Mouse (Mus musculus) limb, embryonic 14.5 days (tissue): ENCODE results near the gene Max. TPM values are rescaled to one million over a fixed set of nuclear protein-coding genes. Genes with fewer than 3 reads are reported as not detected.

ENCODE experiments used
- ATAC-seq: fragments of 200-750 bp; cut with Nextera tagmentation; 2 replicates; pipeline ENCODE4 v1.8.0; 2017; ENCODE audit warnings: low read depth, moderate number of reproducible peaks, moderate TSS enrichment; ENCODE audit not compliant: low FRiP score
- DNase-seq: peaks from one replicate; pipeline ENCODE4 v3.0.0-alpha.2; 2015; ENCODE audit warnings: low spot score
- H3K27ac ChIP-seq: fragments of 300-500 bp; sonication (generic); replicated peaks from 2 replicates; pipeline ENCODE4 v1.5.1; 2014; ENCODE audit warnings: low read depth, mild to moderate bottlenecking, low read length, moderate library complexity, mixed read lengths
- H3K27me3 ChIP-seq: fragments of 300-500 bp; sonication (generic); 2 replicates; pipeline ENCODE4 v1.6.1; 2014; ENCODE audit warnings: low read length, mixed read lengths; ENCODE audit not compliant: control insufficient read depth, insufficient read depth
- H3K36me3 ChIP-seq: fragments of 300-500 bp; sonication (generic); 2 replicates; pipeline ENCODE4 v1.6.1; 2014; ENCODE audit warnings: mild to moderate bottlenecking, low read length, moderate library complexity, mixed read lengths; ENCODE audit not compliant: control insufficient read depth, insufficient read depth
- H3K4me1 ChIP-seq: fragments of 300-500 bp; sonication (generic); 2 replicates; pipeline ENCODE4 v1.6.1; 2014; ENCODE audit warnings: antibody characterized with exemption, low read length, mixed read lengths; ENCODE audit not compliant: control insufficient read depth, insufficient read depth
- H3K4me2 ChIP-seq: fragments of 300-500 bp; sonication (generic); replicated peaks from 2 replicates; pipeline ENCODE4 v1.6.1; 2014; ENCODE audit warnings: low read depth, mild to moderate bottlenecking, low read length, moderate library complexity; ENCODE audit not compliant: severe bottlenecking
- H3K4me3 ChIP-seq: fragments of 300-500 bp; sonication (generic); replicated peaks from 2 replicates; pipeline ENCODE4 v1.5.1; 2014; ENCODE audit warnings: low read length
- H3K9ac ChIP-seq: fragments of 300-500 bp; sonication (generic); 2 replicates; pipeline ENCODE4 v1.6.1; 2014; ENCODE audit warnings: mild to moderate bottlenecking, low read depth, low read length, moderate library complexity; ENCODE audit not compliant: severe bottlenecking
- H3K9me3 ChIP-seq: fragments of 300-500 bp; sonication (generic); 2 replicates; pipeline ENCODE4 v1.6.1; 2016; ENCODE audit warnings: low read length; ENCODE audit not compliant: control insufficient read depth
- POLR2A ChIP-seq: fragments of 200-500 bp; IDR thresholded peaks from 2 replicates; pipeline ENCODE4 v1.8.0; 2012; ENCODE audit warnings: inconsistent platforms, mild to moderate bottlenecking, moderate library complexity, borderline replicate concordance; ENCODE audit not compliant: insufficient read depth, insufficient read length; ENCODE audit errors: extremely low read depth
- WGBS: fragments of 180-500 bp; shearing (Covaris S2); extraction: QIAGEN DNeasy Blood & Tissue Kit; methylation state at CpG from one replicate; pipeline ENCODE4 v1.1.7; 2014; 5-methylcytosine and 5-hydroxymethylcytosine counted together
- polyA plus RNA-seq, 2 experiments: library from polyadenylated mRNA; depleted of rRNA in 1 of 2; stranded (reverse) in 1 of 2; unstranded in 1 of 2; fragments of >200 nt; fragmentation: Nextera tagmentation in 1 of 2; extraction: Ambion mirVana in 1 of 2; gene quantifications; 2 replicates each; pipeline versions ENCODE4 v1.2.1 to v1.2.3; 2012 to 2014

Gene Max
- polyA plus RNA-seq, 2 experiments: 36.2 to 54.8 TPM

DNA sequence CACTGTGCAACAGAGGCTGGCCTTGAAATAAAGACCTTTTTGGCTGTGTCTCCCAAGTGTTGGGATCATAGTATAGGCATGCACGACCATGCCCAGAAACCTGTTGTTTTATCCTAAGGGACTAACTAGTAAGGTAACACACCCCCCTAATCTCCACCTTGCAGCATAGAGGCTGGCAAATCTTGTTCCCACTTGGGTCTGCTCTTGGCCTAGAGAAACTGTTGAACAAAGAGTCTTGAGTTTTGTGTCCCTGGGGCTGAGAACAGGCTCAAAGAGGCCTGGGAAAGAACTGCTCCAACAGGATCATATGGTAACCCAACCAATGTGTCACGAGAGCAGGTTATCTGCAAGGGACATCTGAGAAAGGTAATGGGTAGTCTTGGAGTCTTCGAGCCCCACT, 27.6 kb downstream of the Max start:
- Histone ChIP-seq H3K36me3 (peaks cover 41% of the 10 kb centered on the region), H3K9ac (no peak overlapping the region), H3K9me3 (no peaks in the 10 kb centered on the region), H3K27me3 (no peaks in the 10 kb centered on the region), H3K4me2 (no peak overlapping the region), H3K4me1 (no peaks in the 10 kb centered on the region), H3K4me3 (no peak overlapping the region), H3K27ac (no peak overlapping the region)
- 89% methylated on average over 3 of the region's 3 CpGs for WGBS
- no peak for TF ChIP-seq POLR2A
- DNase-seq (no peak), ATAC-seq (no peak)

DNA sequence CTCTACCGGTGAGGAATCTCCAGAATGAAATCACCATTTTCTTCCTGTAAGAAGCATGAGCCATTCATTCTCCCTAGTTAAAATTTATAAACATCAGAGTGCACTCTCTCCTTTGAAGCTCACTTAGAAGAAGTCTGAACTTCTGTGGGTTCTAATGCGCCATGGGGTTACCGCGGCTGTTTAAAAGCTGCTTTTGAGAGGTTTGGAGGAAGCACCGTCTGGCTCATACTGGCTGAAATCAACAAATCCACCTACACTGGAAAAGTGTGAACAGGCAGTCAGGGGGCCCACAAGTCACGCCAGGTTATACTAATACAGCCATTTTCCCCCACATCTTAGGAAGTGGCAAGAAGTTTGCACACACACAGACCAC, 29.3 kb downstream of the Max start:
- 76% methylated on average over 6 of the region's 6 CpGs for WGBS
- H3K4me1 ChIP-seq: no peaks in the 10 kb centered on the region
- H3K9ac ChIP-seq: no peak overlapping the region
- DNase-seq: no peak
- H3K27ac ChIP-seq: no peak overlapping the region
- peaks cover 24% of the 10 kb centered on the region for H3K36me3 ChIP-seq
- H3K9me3 ChIP-seq: no peaks in the 10 kb centered on the region
- H3K27me3 ChIP-seq: no peaks in the 10 kb centered on the region
- TF ChIP-seq POLR2A: no peak
- no peak for ATAC-seq
- no peak overlapping the region for H3K4me2 ChIP-seq
- no peak overlapping the region for H3K4me3 ChIP-seq

DNA sequence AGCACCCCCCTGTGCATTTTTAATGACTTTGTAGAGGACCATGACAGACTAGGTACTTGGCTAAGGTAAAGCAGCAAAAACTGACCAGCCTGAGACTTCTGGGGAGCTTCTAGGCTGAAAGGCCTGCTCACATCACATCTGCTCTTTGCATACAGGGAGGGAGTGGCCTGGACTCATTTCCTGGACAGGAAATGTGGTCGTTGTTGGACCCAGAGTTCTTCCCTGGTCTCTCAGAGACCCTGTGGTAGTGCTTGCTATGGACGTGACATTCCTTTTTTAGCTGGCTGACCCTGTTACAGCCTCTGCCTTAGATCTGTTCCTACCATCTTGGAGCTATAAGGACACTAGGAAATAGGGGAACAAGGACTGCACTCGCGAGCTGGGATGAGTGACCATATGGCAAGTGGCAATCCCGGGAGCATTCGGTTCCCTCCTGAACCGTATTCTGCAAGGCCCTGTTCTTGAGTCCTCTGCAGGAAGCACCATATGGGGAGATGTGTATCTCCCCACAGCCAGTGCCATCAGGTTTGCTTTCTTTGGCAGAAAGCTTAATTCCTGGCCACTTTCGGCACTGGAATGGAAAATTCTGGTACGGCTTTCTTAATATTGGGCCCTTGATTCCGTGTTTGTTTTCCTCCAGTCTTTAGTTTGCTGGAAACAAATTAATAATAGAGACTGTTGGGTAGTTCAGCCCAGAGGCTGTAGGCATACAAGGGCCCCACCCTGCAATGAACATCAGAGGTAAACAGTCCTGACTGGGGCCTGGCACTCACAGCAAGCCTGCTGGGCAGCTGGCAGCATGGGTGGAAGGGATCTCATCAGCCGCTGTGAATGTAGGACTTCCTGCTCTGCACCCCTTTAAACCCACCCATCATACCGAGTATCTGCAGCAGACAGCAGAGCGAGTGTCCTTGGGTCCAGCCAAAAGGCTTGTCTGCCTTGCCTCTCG, 30.0 kb downstream of the Max start:
- H3K4me2 ChIP-seq: no peak overlapping the region
- 64% methylated on average over 14 of the region's 14 CpGs for WGBS
- H3K4me3 ChIP-seq: no peak overlapping the region
- no peaks in the 10 kb centered on the region for H3K9me3 ChIP-seq
- no peaks in the 10 kb centered on the region for H3K27me3 ChIP-seq
- no peak for TF ChIP-seq POLR2A
- peaks cover 19% of the 10 kb centered on the region for H3K36me3 ChIP-seq
- no peak overlapping the region for H3K9ac ChIP-seq
- H3K27ac ChIP-seq: no peak overlapping the region
- ATAC-seq (no peak), DNase-seq (no peak)
- H3K4me1 ChIP-seq: no peaks in the 10 kb centered on the region

DNA sequence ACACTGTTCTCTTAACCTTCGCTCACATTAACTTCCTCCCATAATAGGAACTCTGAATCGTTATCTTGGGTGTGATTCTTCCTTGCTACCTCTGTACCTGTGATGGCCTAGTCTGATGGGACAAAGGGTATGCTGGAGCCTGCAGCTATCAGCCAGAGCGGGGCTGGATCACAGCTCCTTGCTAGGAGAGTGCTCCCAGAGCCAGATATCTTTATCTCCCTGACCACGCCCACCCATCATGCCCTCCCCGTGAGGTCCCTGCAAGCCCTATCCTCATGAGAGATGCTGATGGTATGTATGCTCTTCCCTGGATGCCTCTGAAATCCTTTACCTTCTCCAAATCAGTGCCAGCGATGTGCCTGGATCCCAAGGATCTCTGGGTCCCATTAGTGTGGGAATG, 31.8 kb downstream of the Max start:
- Histone ChIP-seq H3K9ac (no peak overlapping the region), H3K4me3 (no peak overlapping the region), H3K4me1 (no peaks in the 10 kb centered on the region), H3K36me3 (peaks cover 2% of the 10 kb centered on the region; the same call in 1 of the 2 replicates), H3K9me3 (no peaks in the 10 kb centered on the region), H3K4me2 (no peak overlapping the region), H3K27ac (no peak overlapping the region), H3K27me3 (no peaks in the 10 kb centered on the region)
- DNase-seq (no peak), ATAC-seq (no peak)
- no peak for TF ChIP-seq POLR2A
- 68% methylated on average over 6 of the region's 6 CpGs for WGBS

DNA sequence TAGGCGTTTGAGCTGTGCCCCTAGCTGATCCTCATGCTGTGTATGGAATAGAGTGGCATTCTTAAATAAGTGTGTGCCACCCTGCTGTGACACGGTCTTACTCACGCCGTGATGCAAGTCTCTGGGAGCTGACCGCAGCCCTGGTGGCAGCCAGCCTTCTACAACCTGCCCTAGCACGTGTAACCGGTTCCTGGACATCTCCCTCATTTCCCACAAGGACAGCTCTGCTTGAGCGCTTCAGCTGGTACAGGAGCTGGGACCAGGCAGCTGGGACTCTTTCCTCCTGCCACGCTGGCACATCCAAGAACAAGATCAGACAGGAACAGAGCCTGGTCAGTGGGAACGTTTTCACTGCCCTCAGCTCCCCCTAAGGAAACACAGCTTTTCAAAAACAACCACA, 34.5 kb downstream of the Max start:
- WGBS: 72% methylated on average over 10 of the region's 10 CpGs
- DNase-seq: no peak
- no peak overlapping the region for H3K27ac ChIP-seq
- H3K4me2 ChIP-seq: no peak overlapping the region
- H3K4me3 ChIP-seq: no peak overlapping the region
- no peaks in the 10 kb centered on the region; the same call in 1 of the 2 replicates for H3K36me3 ChIP-seq
- ATAC-seq: no peak
- no peak overlapping the region for H3K9ac ChIP-seq
- no peaks in the 10 kb centered on the region for H3K9me3 ChIP-seq
- H3K27me3 ChIP-seq: no peaks in the 10 kb centered on the region
- H3K4me1 ChIP-seq: no peaks in the 10 kb centered on the region
- TF ChIP-seq POLR2A: no peak
